Mouse (Mus musculus): ENCODE measurements around the gene Lepr.

GRCm38 (mm10) chr4:101721705-101722104 lies 4.5 kb downstream of the Lepr start:
- TF ChIP-seq CTCF (IDR thresholded peaks at IDR 0.05; ENCODE audit: extremely low read depth, insufficient read length, insufficient replicate concordance, low read depth, low read length) (no peak), POLR2A (IDR thresholded peaks at IDR 0.05; ENCODE audit: low read depth, low read length) (no peak)
